Mouse (Mus musculus) testis, adult 2 months (tissue): ENCODE results near the gene C8a. TPM values are rescaled to one million over a fixed set of nuclear protein-coding genes. Genes with fewer than 3 reads are reported as not detected.

Experiments
- H3K27ac ChIP-seq: fragments of 200-500 bp; 2 replicates; pipeline ENCODE4 v1.5.1; 2012; ENCODE audit warnings: low read depth, low read length; ENCODE audit not compliant: control insufficient read depth, insufficient read depth
- H3K27me3 ChIP-seq: fragments of 200-500 bp; 2 replicates; pipeline ENCODE4 v1.6.1; 2012; ENCODE audit warnings: mild to moderate bottlenecking, low read length, moderate library complexity; ENCODE audit not compliant: control insufficient read depth, insufficient read depth
- H3K36me3 ChIP-seq: fragments of 200-500 bp; 2 replicates; pipeline ENCODE4 v1.6.1; 2012; ENCODE audit warnings: mild to moderate bottlenecking, low read length; ENCODE audit not compliant: control insufficient read depth, insufficient read depth
- H3K4me1 ChIP-seq: fragments of 200-500 bp; 2 replicates; pipeline ENCODE4 v1.6.1; 2012; ENCODE audit warnings: low read length; ENCODE audit not compliant: control insufficient read depth, insufficient read depth
- H3K4me3 ChIP-seq: fragments of 200-500 bp; 2 replicates; pipeline ENCODE4 v1.5.1; 2012; ENCODE audit warnings: low read depth, mild to moderate bottlenecking, low read length, moderate library complexity, mixed read lengths; ENCODE audit not compliant: control insufficient read depth
- CTCF ChIP-seq: fragments of 200-500 bp; IDR thresholded peaks from 2 replicates; pipeline ENCODE4 v1.5.1; 2012; ENCODE audit warnings: low read depth, mild to moderate bottlenecking, inconsistent platforms, low read length, moderate library complexity; ENCODE audit not compliant: control insufficient read depth, insufficient read depth, insufficient replicate concordance
- POLR2A ChIP-seq: fragments of 200-500 bp; IDR thresholded peaks from 2 replicates; pipeline ENCODE4 v1.6.1; 2012; ENCODE audit warnings: low read depth, mild to moderate bottlenecking, inconsistent platforms, low read length, moderate library complexity; ENCODE audit not compliant: control insufficient read depth
- polyA plus RNA-seq: library from polyadenylated mRNA; depleted of rRNA; stranded (reverse); fragments of >200 nt; gene quantifications from 2 replicates; pipeline ENCODE4 v1.2.3, GENCODE M21; 2012

Gene C8a
- polyA plus RNA-seq, 1 experiment = 0.52 TPM

GRCm38 (mm10) chr4:104902836-104903235, 26.6 kb upstream of the C8a start:
- no peak for TF ChIP-seq CTCF
- no peak for TF ChIP-seq POLR2A
- H3K36me3 ChIP-seq = no peaks in the 10 kb centered on the region
- no peak overlapping the region for H3K27ac ChIP-seq
- H3K4me1 ChIP-seq = no peaks in the 10 kb centered on the region
- no peaks in the 10 kb centered on the region for H3K27me3 ChIP-seq
- H3K4me3 ChIP-seq = no peak overlapping the region

GRCm38 (mm10) chr4:104894004-104894734, 18.0 kb upstream of the C8a start:
- Histone ChIP-seq H3K4me1 (peaks cover 3% of the 10 kb centered on the region; the same call in 1 of the 2 replicates), H3K27me3 (no peaks in the 10 kb centered on the region), H3K27ac (no peak overlapping the region), H3K36me3 (no peaks in the 10 kb centered on the region), H3K4me3 (no peak overlapping the region)
- no peak for TF ChIP-seq POLR2A
- no peak for TF ChIP-seq CTCF

DNA sequence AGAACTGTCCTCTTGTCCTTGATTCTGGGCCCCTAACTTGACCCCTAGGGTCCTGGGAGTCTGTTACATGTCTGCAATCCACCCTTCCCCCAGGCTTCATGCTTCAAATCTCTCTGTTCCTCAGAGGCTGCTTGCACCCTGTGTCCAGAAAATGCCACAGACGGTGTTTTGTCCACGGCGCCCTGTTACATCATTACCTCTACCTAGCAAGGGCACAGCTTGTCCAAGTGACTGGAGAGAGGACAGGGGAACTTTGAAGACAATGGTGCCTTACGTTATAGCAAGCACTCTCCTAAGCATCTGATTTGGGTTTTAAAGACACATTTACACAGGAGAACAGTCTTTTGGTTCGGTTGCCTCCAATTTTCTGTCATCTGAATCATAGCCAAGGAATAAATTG, 17.4 kb upstream of the C8a start:
- no peaks in the 10 kb centered on the region for H3K27me3 ChIP-seq
- H3K4me3 ChIP-seq = no peak overlapping the region
- no peak overlapping the region for H3K27ac ChIP-seq
- H3K4me1 ChIP-seq = peaks cover 3% of the 10 kb centered on the region; the same call in 1 of the 2 replicates
- no peaks in the 10 kb centered on the region for H3K36me3 ChIP-seq
- TF ChIP-seq CTCF = no peak
- no peak for TF ChIP-seq POLR2A

- no peak overlapping the region for H3K27ac ChIP-seq
- no peaks in the 10 kb centered on the region for H3K36me3 ChIP-seq
- TF ChIP-seq CTCF (no peak), POLR2A (no peak)
These were observed 15.5 kb upstream of the C8a start for GRCm38 (mm10) chr4:104891708-104892107.

DNA sequence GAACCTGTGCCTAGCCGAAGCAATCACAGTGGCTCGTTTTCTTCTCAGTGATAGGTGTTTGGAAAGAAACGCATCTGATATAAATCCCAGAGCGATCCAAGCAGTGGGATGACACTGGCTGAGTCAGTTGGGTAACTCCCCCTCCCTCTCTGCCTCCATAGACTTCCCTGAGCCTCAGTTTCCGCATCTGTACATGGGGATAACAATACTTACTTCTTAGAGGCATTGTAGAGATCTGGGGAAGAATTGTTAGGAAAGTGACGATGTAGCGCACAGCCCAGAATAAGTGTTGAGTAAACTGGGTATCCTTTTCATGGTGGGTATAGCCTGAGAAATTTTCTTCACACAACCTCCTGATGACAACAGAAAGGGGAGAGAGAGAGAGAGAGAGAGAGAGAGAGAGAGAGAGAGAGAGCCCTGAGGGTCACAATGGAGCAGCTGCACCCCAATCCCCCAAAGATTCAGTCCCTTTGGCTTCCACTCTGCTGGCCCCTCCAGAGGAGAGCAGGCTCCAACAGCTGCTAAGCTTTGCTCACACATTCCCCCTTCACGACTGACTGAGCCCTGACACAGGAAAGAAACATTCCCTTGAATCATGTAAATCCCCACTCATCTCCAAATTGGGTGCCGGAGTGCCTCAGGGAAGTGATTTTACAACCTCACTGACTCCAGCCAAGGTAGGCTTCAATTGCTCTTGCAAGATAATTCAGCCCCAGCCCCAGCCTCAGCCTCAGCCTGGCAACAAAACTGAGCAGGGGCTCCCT, 12.5 kb upstream of the C8a start:
- TF ChIP-seq CTCF (no peak), POLR2A (no peak)
- H3K36me3 ChIP-seq = no peaks in the 10 kb centered on the region
- no peaks in the 10 kb centered on the region for H3K4me1 ChIP-seq
- no peaks in the 10 kb centered on the region for H3K27me3 ChIP-seq
- no peak overlapping the region for H3K27ac ChIP-seq
- H3K4me3 ChIP-seq = no peak overlapping the region

More at GRCm38 (mm10) chr4:104891708-104892107, 15.5 kb upstream of the C8a start:
- H3K4me3 ChIP-seq = no peak overlapping the region
- peaks cover 3% of the 10 kb centered on the region; the same call in 1 of the 2 replicates for H3K4me1 ChIP-seq
- H3K27me3 ChIP-seq = no peaks in the 10 kb centered on the region

DNA sequence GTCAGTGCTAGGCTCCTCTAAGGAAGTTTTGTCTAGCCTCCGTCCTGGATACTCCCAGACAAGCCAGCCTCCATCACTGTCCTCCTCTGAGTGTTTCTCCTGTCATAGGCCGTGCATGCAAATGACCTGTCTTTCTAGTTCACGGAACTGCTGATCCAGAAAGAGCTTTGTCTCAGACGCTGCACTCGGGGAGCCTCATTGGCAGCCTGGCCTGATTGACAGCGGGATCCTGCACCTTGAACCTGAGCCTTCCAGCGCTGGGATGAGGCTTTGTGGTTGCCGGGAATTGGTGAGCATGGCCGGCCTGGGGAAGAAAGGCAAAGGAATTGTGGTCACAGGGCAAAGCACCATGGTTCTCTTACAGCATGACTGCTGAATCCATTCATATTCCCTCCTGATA, 11.3 kb upstream of the C8a start:
- no peak overlapping the region for H3K27ac ChIP-seq
- H3K4me3 ChIP-seq = no peak overlapping the region
- H3K27me3 ChIP-seq = no peaks in the 10 kb centered on the region
- H3K4me1 ChIP-seq = no peaks in the 10 kb centered on the region
- no peak for TF ChIP-seq POLR2A
- no peaks in the 10 kb centered on the region for H3K36me3 ChIP-seq

DNA sequence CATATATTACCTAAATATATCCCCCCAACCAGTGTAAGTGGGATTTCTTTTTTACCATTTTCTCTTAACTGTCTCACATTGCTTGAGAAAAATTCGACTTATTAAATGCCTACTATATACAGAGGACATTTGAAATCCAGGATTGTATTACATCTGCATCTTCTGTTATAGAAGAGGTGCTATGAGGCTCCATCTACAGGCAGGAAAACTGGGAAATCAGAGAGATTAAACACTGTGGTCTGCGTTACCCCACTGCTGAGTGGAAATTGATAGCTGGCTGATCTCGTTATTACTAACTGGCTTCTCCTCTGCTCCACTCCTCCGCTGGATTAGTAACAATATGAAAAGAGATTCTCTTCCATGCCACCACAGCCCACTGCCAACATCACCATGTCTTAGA, 366 bp downstream of the C8a start:
- Histone ChIP-seq H3K4me3 (no peak overlapping the region), H3K36me3 (no peaks in the 10 kb centered on the region), H3K4me1 (no peaks in the 10 kb centered on the region), H3K27me3 (no peaks in the 10 kb centered on the region), H3K27ac (no peak overlapping the region)
- no peak for TF ChIP-seq POLR2A
- no peak for TF ChIP-seq CTCF
